In genomic region chr5:110415806-110416700, GRCm38 (mm10) we compare ENCODE assay signal across 8 mouse cellular contexts. TPM values are rescaled to one million over a fixed set of nuclear protein-coding genes. Genes with fewer than 3 reads are reported as not detected.
DNase-seq lines count a peak whose midpoint lies in the region; ATAC-seq and TF ChIP-seq lines count a peak whose summit lies in the region.

No protein-coding gene starts in this region.

- no peak overlapping the region for H3K4me2 ChIP-seq in heart, embryonic 13.5 days
- H3K4me2 ChIP-seq in midbrain, embryonic 14.5 days (ENCODE audit: low read length): peak overlapping the region; percentile 18; the same call in 1 of the 2 replicates

- no peak for TF ChIP-seq POLR2A in cerebellum, adult 2 months (IDR thresholded peaks at IDR 0.05; ENCODE audit: borderline replicate concordance, insufficient read depth, low read length)
- TF ChIP-seq POLR2A in cortical plate, adult 2 months (IDR thresholded peaks at IDR 0.05; ENCODE audit: extremely low read depth, insufficient read depth, low read length): no peak

- ATAC-seq in heart, embryonic 13.5 days (ENCODE audit: extremely low read depth, insufficient number of reproducible peaks, low FRiP score, low TSS enrichment): no peak
- peak; percentile 43; the same call in 1 of the 2 replicates for ATAC-seq in midbrain, embryonic 14.5 days (ENCODE audit: low FRiP score, low TSS enrichment)

- TF ChIP-seq CTCF in cerebellum, adult 2 months (IDR thresholded peaks at IDR 0.05; ENCODE audit: borderline replicate concordance, insufficient read depth, low read depth, low read length): no peak
- no peak for TF ChIP-seq CTCF in cortical plate, adult 2 months (IDR thresholded peaks at IDR 0.05; ENCODE audit: extremely low read depth, insufficient read depth, low read length)

- no peak overlapping the region for H3K4me3 ChIP-seq in cerebellum, adult 2 months (replicated peaks; ENCODE audit: insufficient read depth, low read depth, low read length)
- H3K4me3 ChIP-seq in cortical plate, adult 2 months (ENCODE audit: insufficient read depth, low read length): no peak overlapping the region
- no peak overlapping the region for H3K4me3 ChIP-seq in heart, embryonic 13.5 days
- H3K4me3 ChIP-seq in midbrain, embryonic 14.5 days (replicated peaks; ENCODE audit: low read depth, low read length): no peak overlapping the region

- peak overlapping the region; percentile 74 for H3K27ac ChIP-seq in cerebellum, adult 2 months (ENCODE audit: insufficient read depth, low read length)
- peak overlapping the region; percentile 76 for H3K27ac ChIP-seq in cortical plate, adult 2 months (ENCODE audit: insufficient read depth, low read length)
- peak overlapping the region; percentile 45 for H3K27ac ChIP-seq in heart, embryonic 13.5 days (replicated peaks)
- peak overlapping the region; percentile 86 for H3K27ac ChIP-seq in midbrain, embryonic 14.5 days (replicated peaks; ENCODE audit: low read depth, low read length)

- WGBS in cerebellum, adult 2 months: 61% methylated on average over 12 of the region's 13 CpGs
- WGBS in heart, embryonic 13.5 days: 43% methylated on average over 13 of the region's 13 CpGs
- 27% methylated on average over 13 of the region's 13 CpGs for WGBS in midbrain, embryonic 14.5 days

- DNase-seq in cerebellum, adult 2 months: peak in 1 of 2 experiments; percentile 28
- DNase-seq in cerebellum, postnatal 36 days: no peak
- DNase-seq in midbrain, embryonic 14.5 days: peak; percentile 23
- DNase-seq in ovary, postnatal 14 days (ENCODE audit: low spot score): no peak
- DNase-seq in cerebellum, adult 11-12 months: no peak
- no peak for DNase-seq in layer of hippocampus, postnatal 14 days (ENCODE audit: low spot score in 2 of 2)

- H3K9ac ChIP-seq in heart, embryonic 13.5 days: peak overlapping the region; percentile 47; the same call in 1 of the 2 replicates
- H3K9ac ChIP-seq in midbrain, embryonic 14.5 days (replicated peaks; ENCODE audit: low read length): no peak overlapping the region; the same call in 1 of the 2 replicates

- peaks cover 17% of the 10 kb centered on the region for H3K36me3 ChIP-seq in heart, embryonic 13.5 days
- H3K36me3 ChIP-seq in midbrain, embryonic 14.5 days (ENCODE audit: control insufficient read depth, insufficient read depth, low read length): 0 out of 2 replicates have a peak, but pooled peaks cover 4% of the 10 kb centered on the region

- H3K4me1 ChIP-seq in cerebellum, adult 2 months (ENCODE audit: control insufficient read depth, insufficient read depth, low read length): peaks cover 77% of the 10 kb centered on the region
- H3K4me1 ChIP-seq in cortical plate, adult 2 months (ENCODE audit: control insufficient read depth, insufficient read depth, low read length): peaks cover 15% of the 10 kb centered on the region
- peaks cover 36% of the 10 kb centered on the region for H3K4me1 ChIP-seq in heart, embryonic 13.5 days
- H3K4me1 ChIP-seq in midbrain, embryonic 14.5 days (ENCODE audit: control insufficient read depth, insufficient read depth, low read length): peaks cover 43% of the 10 kb centered on the region

- H3K9me3 ChIP-seq in heart, embryonic 13.5 days: no peaks in the 10 kb centered on the region
- H3K9me3 ChIP-seq in midbrain, embryonic 14.5 days (ENCODE audit: control insufficient read depth, low read length): no peaks in the 10 kb centered on the region

- H3K27me3 ChIP-seq in cerebellum, adult 2 months (ENCODE audit: control insufficient read depth, insufficient read depth, low read length): no peaks in the 10 kb centered on the region
- H3K27me3 ChIP-seq in heart, embryonic 13.5 days (replicated peaks): no peaks in the 10 kb centered on the region
- no peaks in the 10 kb centered on the region for H3K27me3 ChIP-seq in midbrain, embryonic 14.5 days (ENCODE audit: control insufficient read depth, insufficient read depth, low read length)

RNA-seq across cellular contexts. Expression of gene Fbrsl1, which starts 32.2 kb away (rescaled TPM):
- 65.4 and 72.7 TPM in 2 replicates for polyA plus RNA-seq in cerebellum, adult 2 months (2012; rRNA removed)
- 42.9 and 44.5 TPM in 2 replicates for polyA plus RNA-seq in cortical plate, adult 2 months (2012; rRNA removed)
- polyA plus RNA-seq in heart, embryonic 13.5 days (2015; fragmentation: Nextera tagmentation; extraction: Ambion mirVana): 6.2 and 7.0 TPM in 2 replicates
- polyA plus RNA-seq in midbrain, embryonic 14.5 days (2014; fragmentation: Nextera tagmentation; extraction: Ambion mirVana): 20.7 and 22.0 TPM in 2 replicates
- total RNA-seq in layer of hippocampus, postnatal 14 days (2021): 10 to 100 TPM; 80.9 to 90.8 TPM
